Mouse (Mus musculus) effector memory CD4-positive, alpha-beta T cell, adult 7 months (primary cell): ENCODE results near the gene Rufy3. TPM values are rescaled to one million over a fixed set of nuclear protein-coding genes. Genes with fewer than 3 reads are reported as not detected.

Source experiments
- polyA plus RNA-seq: library from polyadenylated mRNA; unstranded; fragments of 100-300 nt; shearing (Covaris generic); gene quantifications from one replicate; pipeline ENCODE4 v1.2.1, GENCODE M21; 2017

Gene Rufy3
- 6.4 TPM for polyA plus RNA-seq

GRCm38 (mm10) chr5:88564501-88565147 is at the start of gene Rufy3:
Rufy3 (plus strand) TSS chr5:88565040.

GRCm38 (mm10) chr5:88527657-88528056 is 37.2 kb upstream of the Rufy3 start, which contains the start of gene Jchain:
Jchain (minus strand) TSS chr5:88527891.

GRCm38 (mm10) chr5:88554086-88554886 is 10.6 kb upstream of the Rufy3 start, which contains the start of gene Utp3:
Utp3 (plus strand) TSS chr5:88554462.

DNA sequence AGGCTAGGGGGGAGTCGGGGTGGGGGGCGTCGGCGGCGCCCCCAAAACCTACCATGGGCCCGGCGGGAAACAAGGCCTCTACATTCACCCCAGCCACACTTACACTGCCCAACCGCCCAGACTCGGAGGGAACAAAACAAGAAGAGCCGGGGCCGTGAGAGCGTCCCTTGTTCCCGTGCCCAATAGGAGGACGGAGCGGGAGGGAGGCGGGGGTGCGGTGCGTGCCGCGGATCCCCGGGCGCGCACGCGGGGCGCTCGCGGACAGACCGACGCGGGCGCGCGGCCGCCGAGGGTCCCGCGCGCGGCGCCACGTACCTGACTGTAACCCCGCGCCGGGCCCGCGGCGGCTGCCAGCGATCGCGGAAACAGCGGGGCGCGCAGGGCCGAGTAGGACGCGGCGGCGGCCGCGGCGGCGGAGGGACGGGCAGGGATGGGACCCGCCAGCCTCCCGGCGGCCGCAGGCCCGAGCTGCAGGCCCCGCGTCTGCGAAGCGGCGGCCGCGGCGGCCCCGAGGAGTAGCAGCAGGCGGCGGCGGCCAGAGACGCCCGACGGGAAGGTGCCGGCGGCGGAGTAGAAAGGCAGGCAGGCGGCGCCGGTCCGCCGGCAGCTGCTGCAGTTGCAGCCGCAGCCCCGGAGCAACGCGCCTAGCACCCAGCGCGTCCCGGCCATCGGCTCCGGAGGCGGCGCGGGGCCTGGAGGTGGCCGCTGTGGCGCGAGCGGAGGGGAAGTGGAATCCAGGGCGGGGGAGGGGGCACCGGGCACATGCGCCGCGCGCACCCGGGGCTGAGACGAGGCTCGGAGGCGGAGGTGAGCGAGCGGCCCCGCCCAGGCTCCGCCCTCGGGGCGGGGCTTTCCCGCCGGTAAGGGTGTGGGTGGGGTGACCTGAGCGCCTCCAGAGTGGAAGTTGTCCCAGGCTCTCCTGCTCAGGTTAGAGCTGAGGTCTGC is 110.9 kb downstream of the Rufy3 start, which contains the start of gene Grsf1:
Gene Grsf1 (minus strand): TSS at position 729 of the 945 bp plus-strand sequence.

Other genes starting within 250 kb of the Rufy3 start
- not detected for gene Prol1, start 247.7 kb upstream of the Rufy3 start, polyA plus RNA-seq
- gene Amtn, start 188.9 kb upstream of the Rufy3 start, polyA plus RNA-seq = not detected
- gene Ambn, start 109.0 kb upstream of the Rufy3 start, polyA plus RNA-seq = not detected
- not detected for gene Enam, start 77.1 kb upstream of the Rufy3 start, polyA plus RNA-seq
- 0.32 TPM for gene Jchain, start 37.1 kb upstream of the Rufy3 start, polyA plus RNA-seq
- gene Utp3, start 10.6 kb upstream of the Rufy3 start, polyA plus RNA-seq = 74.7 TPM
- 30.7 TPM for gene Grsf1, start 111.1 kb downstream of the Rufy3 start, polyA plus RNA-seq
- 11.7 TPM for gene Mob1b, start 155.8 kb downstream of the Rufy3 start, polyA plus RNA-seq
- 29.2 TPM for gene Dck, start 200.0 kb downstream of the Rufy3 start, polyA plus RNA-seq